Mouse (Mus musculus): ENCODE measurements around the gene Pde7b. TPM values are rescaled to one million over a fixed set of nuclear protein-coding genes. Genes with fewer than 3 reads are reported as not detected.

The Pde7b gene
- polyA plus RNA-seq, 1 experiment = 17.7 TPM

DNA sequence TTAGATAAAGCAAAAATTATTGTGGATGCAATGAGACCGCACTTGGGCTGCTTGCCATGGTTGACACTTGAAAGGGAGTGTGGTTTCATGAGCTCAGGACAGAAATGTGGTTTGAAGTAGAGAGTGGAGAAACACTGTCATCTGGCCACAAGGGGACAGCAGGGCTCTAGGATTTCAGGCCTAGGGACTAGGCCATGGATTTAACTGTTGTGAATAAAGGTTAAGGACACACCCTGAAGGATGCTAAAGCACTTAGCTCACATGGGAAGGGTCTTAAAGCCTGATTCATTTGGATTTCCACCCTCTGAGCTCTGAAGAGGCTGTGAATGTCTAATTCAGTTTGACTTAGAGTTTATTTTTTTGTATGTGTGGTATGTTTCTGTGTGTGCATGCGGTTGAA, 319.4 kb downstream of the Pde7b start:
- Histone ChIP-seq H3K4me1 (ENCODE audit: control insufficient read depth, insufficient read depth, low read length) (peaks cover 8% of the 10 kb centered on the region), H3K4me3 (replicated peaks; ENCODE audit: extremely low read depth, low read depth, low read length) (no peak overlapping the region)
- TF ChIP-seq POLR2A (IDR thresholded peaks at IDR 0.05; ENCODE audit: borderline replicate concordance, extremely low read depth, low read depth, low read length) (no peak), CTCF (IDR thresholded peaks at IDR 0.05; ENCODE audit: insufficient read depth, low read length) (peak; percentile 86)
- 81% methylated on average over 2 of the region's 2 CpGs for WGBS
- peak; percentile 43 for DNase-seq

DNA sequence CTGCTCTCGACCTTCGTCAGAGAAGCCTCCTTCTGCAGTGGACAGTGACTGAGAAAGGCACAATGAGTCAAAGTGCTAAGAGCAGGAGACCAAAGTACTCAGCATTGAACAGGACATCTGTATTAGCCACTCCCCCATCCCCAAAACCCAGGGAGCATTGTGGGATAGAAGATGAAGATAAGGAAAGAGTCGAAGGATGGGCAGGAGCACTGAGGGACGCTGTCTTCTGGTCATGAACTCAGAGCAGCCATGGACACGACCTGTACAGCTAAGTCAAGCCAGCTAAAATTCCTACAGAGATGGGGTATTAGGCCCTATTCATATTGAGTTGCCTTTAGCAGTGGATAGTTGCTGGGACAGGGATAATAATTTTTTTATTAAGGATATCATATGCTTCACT, 321.9 kb downstream of the Pde7b start:
- WGBS = 88% methylated on average over 5 of the region's 5 CpGs
- no peak for DNase-seq
- H3K4me1 ChIP-seq (ENCODE audit: control insufficient read depth, insufficient read depth, low read length) = no peaks in the 10 kb centered on the region
- no peak overlapping the region for H3K4me3 ChIP-seq (replicated peaks; ENCODE audit: extremely low read depth, low read depth, low read length)
- TF ChIP-seq POLR2A (IDR thresholded peaks at IDR 0.05; ENCODE audit: borderline replicate concordance, extremely low read depth, low read depth, low read length) = no peak
- TF ChIP-seq CTCF (IDR thresholded peaks at IDR 0.05; ENCODE audit: insufficient read depth, low read length) = no peak

DNA sequence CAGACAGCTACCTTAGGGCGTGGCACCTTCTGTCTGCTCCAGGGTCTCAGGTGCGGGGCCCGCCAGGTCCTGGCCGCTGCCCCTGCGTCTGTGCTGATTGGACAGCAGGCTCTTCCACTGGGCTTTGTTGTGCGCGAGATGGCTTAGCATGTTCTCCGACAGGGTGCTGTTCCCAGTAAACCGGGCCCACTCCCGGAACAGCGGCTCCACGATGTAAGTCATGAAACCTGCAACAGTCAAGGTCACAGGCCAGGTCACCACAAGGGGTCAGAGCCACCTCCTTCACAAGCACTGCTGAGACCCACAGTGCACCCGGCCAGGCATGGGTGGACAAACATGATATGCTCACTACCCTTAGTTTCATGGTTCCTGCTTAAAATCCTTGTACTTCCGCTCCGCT, 324.5 kb downstream of the Pde7b start:
- WGBS = 78% methylated on average over 15 of the region's 15 CpGs
- DNase-seq = no peak
- H3K4me3 ChIP-seq (replicated peaks; ENCODE audit: extremely low read depth, low read depth, low read length) = no peak overlapping the region
- TF ChIP-seq CTCF (IDR thresholded peaks at IDR 0.05; ENCODE audit: insufficient read depth, low read length) (no peak), POLR2A (IDR thresholded peaks at IDR 0.05; ENCODE audit: borderline replicate concordance, extremely low read depth, low read depth, low read length) (no peak)
- H3K4me1 ChIP-seq (ENCODE audit: control insufficient read depth, insufficient read depth, low read length) = no peaks in the 10 kb centered on the region

DNA sequence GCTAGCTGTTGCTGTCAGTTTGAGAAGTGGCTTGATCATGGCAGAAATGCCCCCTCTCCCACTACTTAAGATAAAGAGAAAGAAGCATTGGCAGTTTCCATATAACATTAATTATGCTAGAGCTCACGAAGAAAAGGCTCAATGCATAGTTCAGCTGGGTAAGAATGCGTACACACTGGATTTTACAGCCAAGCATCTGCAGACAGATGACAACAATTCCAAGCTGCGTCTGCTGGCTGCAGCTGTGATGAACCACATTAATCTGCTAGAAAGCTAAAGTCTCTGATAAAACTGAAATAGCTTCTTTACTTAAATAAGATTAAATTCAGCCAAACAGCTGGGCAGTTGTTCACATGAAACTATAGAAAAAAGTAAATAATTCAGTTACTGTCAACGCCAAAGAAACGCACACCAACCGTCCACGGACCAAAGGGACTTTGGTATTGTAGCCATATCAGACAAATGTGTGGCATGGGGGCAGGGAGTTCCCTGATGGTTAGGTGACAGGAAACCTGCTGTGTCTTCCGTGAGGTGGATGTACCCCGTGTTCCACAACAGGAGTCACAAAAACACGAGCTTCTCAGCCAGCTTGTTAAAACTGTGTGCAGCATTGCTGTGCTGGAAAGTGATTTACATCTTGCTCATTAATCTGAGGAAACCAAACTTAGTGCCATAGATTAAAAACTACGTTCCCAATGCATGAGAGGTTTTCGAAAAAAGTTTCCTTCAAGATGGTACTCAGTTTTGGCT, 326.1 kb downstream of the Pde7b start:
- 58% methylated on average over 12 of the region's 12 CpGs for WGBS
- Histone ChIP-seq H3K4me1 (ENCODE audit: control insufficient read depth, insufficient read depth, low read length) (no peaks in the 10 kb centered on the region), H3K4me3 (replicated peaks; ENCODE audit: extremely low read depth, low read depth, low read length) (no peak overlapping the region)
- TF ChIP-seq POLR2A (IDR thresholded peaks at IDR 0.05; ENCODE audit: borderline replicate concordance, extremely low read depth, low read depth, low read length) (no peak), CTCF (IDR thresholded peaks at IDR 0.05; ENCODE audit: insufficient read depth, low read length) (no peak)
- no peak for DNase-seq

DNA sequence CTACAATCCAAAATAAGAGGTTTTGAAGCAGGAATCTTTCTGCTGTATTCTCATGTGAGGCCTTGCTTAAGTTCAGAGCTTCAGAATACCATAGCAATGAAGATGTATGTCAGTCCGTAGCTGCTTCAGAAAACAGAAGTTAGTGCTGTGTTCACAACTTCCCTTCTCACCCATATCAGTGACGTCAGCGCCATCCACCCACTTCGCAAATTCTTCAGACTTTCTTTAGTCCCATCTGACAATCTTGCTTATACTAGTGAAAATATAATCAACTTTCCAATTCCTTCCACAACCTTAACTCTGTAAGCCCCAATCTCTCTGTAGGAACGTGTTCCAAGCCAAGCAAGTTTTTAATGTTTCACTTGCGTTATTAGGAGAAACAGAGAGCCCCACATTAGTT, 326.7 kb downstream of the Pde7b start:
- DNase-seq = no peak
- WGBS = 58% methylated on average over 6 of the region's 6 CpGs
- TF ChIP-seq CTCF (IDR thresholded peaks at IDR 0.05; ENCODE audit: insufficient read depth, low read length) = no peak
- no peak for TF ChIP-seq POLR2A (IDR thresholded peaks at IDR 0.05; ENCODE audit: borderline replicate concordance, extremely low read depth, low read depth, low read length)
- Histone ChIP-seq H3K4me3 (replicated peaks; ENCODE audit: extremely low read depth, low read depth, low read length) (no peak overlapping the region), H3K4me1 (ENCODE audit: control insufficient read depth, insufficient read depth, low read length) (no peaks in the 10 kb centered on the region)

DNA sequence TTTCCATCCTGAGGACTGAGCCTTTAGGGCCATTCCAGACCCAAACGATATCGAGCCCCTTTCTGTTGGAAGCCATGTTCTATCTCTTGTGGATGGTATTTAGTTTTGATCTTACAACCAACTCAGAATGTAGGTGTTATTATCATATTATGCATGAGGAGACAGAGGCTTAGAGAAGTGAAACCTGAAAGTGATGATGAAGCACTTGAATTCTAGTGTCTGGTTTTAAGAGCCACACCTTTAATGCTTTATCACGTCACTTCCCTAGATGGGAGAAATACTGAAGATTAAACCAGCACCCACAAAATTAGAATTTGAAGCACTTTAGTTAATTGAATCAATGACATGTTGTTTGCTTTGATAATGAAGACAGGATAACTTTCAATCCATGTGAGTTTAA, 329.1 kb downstream of the Pde7b start:
- no peaks in the 10 kb centered on the region for H3K4me1 ChIP-seq (ENCODE audit: control insufficient read depth, insufficient read depth, low read length)
- WGBS = 92% methylated on average over 3 of the region's 3 CpGs
- no peak for TF ChIP-seq POLR2A (IDR thresholded peaks at IDR 0.05; ENCODE audit: borderline replicate concordance, extremely low read depth, low read depth, low read length)
- TF ChIP-seq CTCF (IDR thresholded peaks at IDR 0.05; ENCODE audit: insufficient read depth, low read length) = no peak
- DNase-seq = no peak
- H3K4me3 ChIP-seq (replicated peaks; ENCODE audit: extremely low read depth, low read depth, low read length) = no peak overlapping the region

DNA sequence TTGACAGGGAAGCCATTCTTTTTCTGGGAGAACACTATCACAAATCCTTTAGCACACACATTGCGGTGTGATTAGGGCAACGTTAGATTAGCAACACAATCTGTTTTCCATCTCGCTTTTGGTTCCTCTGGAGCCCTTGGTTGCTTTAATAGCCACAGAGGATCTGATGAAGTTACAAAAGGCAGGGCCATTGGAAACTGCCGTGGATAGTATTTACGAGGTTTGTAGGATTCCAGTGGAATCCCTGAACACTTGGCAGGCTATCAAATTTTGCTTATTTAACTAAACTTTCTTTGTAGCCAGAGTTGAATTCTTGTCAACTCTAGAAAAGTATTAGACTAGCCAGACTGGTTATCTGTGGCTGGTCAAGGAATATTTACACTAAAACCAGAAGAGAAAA, 330.1 kb downstream of the Pde7b start:
- TF ChIP-seq POLR2A (IDR thresholded peaks at IDR 0.05; ENCODE audit: borderline replicate concordance, extremely low read depth, low read depth, low read length) = no peak
- no peak for TF ChIP-seq CTCF (IDR thresholded peaks at IDR 0.05; ENCODE audit: insufficient read depth, low read length)
- Histone ChIP-seq H3K4me1 (ENCODE audit: control insufficient read depth, insufficient read depth, low read length) (no peaks in the 10 kb centered on the region), H3K4me3 (replicated peaks; ENCODE audit: extremely low read depth, low read depth, low read length) (no peak overlapping the region)
- 55% methylated on average over 5 of the region's 5 CpGs for WGBS
- no peak for DNase-seq

DNA sequence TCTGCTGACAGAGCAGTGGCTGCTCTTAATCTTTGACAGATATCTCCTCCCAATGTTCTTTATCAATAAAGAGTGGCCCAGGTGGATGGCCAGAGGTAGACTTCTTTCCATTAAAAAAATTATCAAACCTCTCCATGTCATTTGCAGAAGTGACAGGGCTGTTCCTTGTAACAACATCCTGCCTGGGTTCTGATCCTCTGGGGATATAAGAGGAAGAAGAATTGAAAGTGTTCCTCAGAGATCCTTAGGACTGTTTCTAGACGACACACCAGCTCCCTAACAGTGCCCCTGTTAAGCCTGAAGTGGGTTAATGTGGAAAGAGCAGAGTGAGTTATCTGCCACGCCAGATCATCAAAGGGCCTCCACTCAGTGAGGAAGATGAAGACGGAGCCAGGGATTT, 334.3 kb downstream of the Pde7b start:
- Histone ChIP-seq H3K4me1 (ENCODE audit: control insufficient read depth, insufficient read depth, low read length) (no peaks in the 10 kb centered on the region), H3K4me3 (replicated peaks; ENCODE audit: extremely low read depth, low read depth, low read length) (no peak overlapping the region)
- DNase-seq = no peak
- 51% methylated on average over 3 of the region's 3 CpGs for WGBS
- TF ChIP-seq POLR2A (IDR thresholded peaks at IDR 0.05; ENCODE audit: borderline replicate concordance, extremely low read depth, low read depth, low read length) = no peak
- no peak for TF ChIP-seq CTCF (IDR thresholded peaks at IDR 0.05; ENCODE audit: insufficient read depth, low read length)

DNA sequence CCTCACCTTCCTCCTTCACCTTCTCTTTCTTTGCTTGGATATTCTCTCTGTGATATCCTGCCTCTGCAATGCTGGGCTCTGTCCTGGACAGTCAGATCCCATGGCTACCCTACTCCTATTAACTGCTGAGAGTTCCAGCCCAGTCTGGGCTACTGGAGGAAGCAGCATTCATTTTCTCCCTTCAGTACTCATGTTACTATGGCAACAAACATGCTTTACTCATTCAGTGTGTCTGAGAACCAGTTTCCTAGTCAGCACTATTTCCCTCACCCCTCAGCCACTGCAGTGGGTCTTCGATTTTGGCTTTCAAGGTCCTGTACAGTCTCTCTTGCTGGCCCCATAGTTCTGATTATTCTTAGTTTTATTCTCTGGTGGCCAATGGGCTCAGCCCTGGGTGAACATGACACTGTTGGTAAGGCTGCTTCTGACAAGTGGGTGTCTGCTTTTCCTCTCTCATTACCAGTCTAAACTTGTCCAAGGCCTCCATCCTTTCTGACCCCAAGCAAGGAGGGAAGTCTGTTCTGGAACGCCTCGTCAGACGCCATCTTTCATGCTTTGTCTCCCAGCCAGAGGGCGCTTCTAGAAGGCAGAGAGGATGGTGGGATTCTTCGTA, 342.0 kb downstream of the Pde7b start:
- Histone ChIP-seq H3K4me3 (replicated peaks; ENCODE audit: extremely low read depth, low read depth, low read length) (no peak overlapping the region), H3K4me1 (ENCODE audit: control insufficient read depth, insufficient read depth, low read length) (no peaks in the 10 kb centered on the region; the same call in none of the 2 replicates)
- 78% methylated on average over 6 of the region's 6 CpGs for WGBS
- TF ChIP-seq CTCF (IDR thresholded peaks at IDR 0.05; ENCODE audit: insufficient read depth, low read length) (no peak), POLR2A (IDR thresholded peaks at IDR 0.05; ENCODE audit: borderline replicate concordance, extremely low read depth, low read depth, low read length) (no peak)
- no peak for DNase-seq

DNA sequence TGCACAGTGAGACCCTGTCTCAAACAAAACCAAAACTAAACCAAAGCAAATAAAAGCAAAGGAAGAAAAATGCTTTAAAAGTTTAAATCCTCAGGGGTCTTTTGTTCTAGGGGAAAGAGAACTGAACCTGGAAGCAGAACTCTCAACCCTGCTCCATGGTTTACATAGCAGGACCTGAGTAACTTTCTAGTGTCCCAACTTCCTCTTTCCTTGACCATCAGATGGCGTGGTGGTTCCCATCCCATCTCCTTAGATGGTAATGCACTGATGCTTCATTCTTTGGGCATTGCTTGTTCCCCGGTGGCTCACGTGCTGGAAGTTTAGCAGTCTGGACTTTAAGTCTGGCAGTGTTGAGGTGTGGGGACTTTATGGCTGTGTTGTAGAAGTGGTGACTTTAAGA, 343.5 kb downstream of the Pde7b start:
- 81% methylated on average over 3 of the region's 3 CpGs for WGBS
- Histone ChIP-seq H3K4me1 (ENCODE audit: control insufficient read depth, insufficient read depth, low read length) (no peaks in the 10 kb centered on the region; the same call in none of the 2 replicates), H3K4me3 (replicated peaks; ENCODE audit: extremely low read depth, low read depth, low read length) (no peak overlapping the region)
- DNase-seq = no peak
- TF ChIP-seq CTCF (IDR thresholded peaks at IDR 0.05; ENCODE audit: insufficient read depth, low read length) (no peak), POLR2A (IDR thresholded peaks at IDR 0.05; ENCODE audit: borderline replicate concordance, extremely low read depth, low read depth, low read length) (no peak)

Data from lung, adult 2 months (tissue).